Mouse (Mus musculus): ENCODE measurements around the gene Ros1.

DNA sequence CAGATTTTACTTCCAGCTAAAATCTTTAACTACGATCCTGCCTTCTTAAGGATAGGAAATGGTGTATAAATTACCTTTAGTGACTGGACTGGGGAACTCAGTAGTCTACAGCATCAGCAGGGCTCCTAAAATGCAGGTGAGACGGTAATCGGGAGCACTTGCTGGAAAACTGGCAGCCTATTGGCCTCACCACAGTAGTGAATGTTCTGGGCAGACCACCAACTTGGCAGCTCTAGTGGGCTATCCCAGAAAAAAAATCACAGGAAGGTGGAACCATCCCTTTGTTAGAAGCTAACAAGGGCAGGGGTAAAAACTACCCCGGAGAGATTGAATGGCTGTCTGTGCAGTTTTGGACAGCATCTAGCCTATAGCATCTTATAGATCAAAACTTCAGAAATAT is 102.9 kb downstream of the Ros1 start:
- no peak for TF ChIP-seq EP300 (IDR thresholded peaks at IDR 0.05)
- TF ChIP-seq CTCF (IDR thresholded peaks at IDR 0.05), result no peak
